Mouse (Mus musculus): ENCODE measurements around the gene Acsm2. TPM values are rescaled to one million over a fixed set of nuclear protein-coding genes. Genes with fewer than 3 reads are reported as not detected.

The Acsm2 gene
- not detected in 2 replicates for polyA plus RNA-seq (2012)

DNA sequence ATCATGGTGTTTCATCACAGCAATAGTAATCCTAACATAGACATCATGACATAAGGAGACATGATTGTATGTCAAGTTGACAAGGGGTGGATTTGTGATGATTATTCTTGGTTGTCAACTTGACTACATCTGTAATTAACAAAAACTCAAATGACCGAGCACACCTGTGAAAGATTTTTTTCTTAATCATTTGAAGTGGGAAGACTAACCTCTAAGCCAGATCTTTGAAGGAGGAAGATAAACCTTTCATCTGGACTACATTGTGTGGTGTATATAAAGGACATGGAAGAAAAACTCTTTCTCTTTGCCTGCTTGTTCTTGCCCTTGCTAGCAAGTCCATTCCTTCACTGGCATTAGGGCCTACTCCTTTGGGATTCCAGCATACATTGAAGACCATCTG, at the start of gene Acsm2:
Gene Acsm2, plus strand, starts transcription at position 301 of the 400 bp plus-strand sequence.
- no peak for TF ChIP-seq GATA1 (IDR thresholded peaks at IDR 0.05; ENCODE audit: low read length)

DNA sequence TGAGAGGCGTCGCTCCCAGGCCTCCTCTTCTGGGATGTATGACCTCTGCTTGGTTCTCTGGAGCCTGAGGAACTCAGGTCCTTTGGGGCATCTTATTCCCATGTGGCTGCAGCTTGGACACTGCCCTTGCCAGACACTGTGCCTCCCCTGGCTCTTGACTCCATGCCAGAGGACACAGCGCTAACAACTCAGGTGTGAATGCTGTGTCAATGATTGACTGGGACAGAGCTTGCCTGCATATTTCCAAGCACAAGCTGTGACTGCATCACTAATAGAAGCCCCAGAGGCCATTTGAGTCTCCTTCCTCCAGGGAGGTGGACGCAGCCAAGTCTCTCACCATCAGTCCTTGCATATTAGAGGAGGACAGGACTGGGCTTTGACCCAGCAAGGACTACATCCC, 43.0 kb upstream of the Acsm2 start:
- TF ChIP-seq GATA1 (IDR thresholded peaks at IDR 0.05; ENCODE audit: low read length): no peak

DNA sequence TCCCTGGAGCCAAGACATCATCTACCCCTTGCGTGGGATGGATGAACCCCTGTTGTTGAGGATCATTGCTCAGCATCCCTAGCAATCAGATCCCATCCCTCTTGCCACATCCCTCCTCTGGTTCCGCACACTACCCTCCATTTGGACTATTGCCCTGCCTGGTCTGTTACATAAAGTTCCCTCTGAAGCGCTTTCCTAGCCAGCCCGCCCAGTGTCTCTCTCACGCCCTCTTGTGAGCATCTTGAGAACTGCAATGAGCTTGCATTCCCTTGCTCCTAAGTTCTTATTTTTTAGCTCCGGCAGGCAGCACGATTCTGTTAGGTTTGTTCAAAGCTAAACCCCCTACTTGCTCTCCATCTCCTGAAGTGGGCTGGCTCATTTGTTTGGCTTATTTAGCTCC, 41.1 kb upstream of the Acsm2 start:
- TF ChIP-seq GATA1 (IDR thresholded peaks at IDR 0.05; ENCODE audit: low read length): no peak

DNA sequence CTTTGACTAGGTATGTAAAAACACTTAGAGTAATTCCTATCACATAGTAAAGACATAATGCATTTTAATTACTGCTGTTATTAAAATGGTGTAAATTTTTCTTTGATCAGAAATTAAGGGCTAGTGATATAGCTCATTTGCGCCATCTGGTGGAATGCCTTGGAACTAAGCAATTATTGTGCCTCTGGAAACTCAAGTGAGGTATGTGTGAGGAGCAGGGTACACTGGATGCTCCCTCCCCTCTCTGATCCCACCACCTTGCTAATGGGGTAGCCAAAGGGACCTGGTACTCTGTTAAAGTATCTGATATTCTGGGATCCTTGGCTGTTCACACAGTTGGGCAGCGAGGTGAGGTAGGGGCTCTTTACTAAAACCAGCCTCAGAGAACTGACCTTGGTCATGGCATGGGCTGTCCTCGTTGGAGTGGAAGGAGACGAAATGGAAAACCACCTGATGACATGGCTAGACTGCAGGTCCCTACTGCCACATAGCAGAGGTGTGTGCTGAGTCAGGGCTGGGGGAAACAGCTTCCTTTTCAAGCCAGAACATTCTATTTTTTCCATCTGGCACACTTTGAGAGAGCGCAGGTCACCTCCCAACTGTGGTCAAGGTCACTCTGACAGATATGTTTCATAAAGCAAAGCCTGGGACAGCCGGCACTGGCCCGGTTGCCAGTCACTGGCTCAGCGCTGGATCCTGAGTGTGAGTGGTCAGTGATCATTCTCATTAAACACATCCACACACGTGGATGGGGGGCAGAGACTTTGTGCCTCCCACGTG, 38.5 kb upstream of the Acsm2 start:
- no peak for TF ChIP-seq GATA1 (IDR thresholded peaks at IDR 0.05; ENCODE audit: low read length)

DNA sequence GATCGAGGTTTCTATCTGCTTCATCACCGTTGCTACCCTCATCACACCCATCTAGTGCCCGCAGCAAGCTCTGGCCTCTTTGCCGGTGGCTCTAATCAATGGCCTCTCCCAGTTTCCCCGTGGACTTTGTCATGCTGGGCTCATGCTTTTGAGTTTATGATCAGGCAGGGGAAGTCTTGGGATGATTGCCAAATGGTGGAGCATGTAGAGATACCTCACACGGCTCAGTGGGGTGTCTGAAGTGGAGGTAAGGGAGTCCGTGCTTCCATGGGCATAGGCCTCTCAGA, 37.9 kb upstream of the Acsm2 start:
- TF ChIP-seq GATA1 (IDR thresholded peaks at IDR 0.05; ENCODE audit: low read length): no peak

DNA sequence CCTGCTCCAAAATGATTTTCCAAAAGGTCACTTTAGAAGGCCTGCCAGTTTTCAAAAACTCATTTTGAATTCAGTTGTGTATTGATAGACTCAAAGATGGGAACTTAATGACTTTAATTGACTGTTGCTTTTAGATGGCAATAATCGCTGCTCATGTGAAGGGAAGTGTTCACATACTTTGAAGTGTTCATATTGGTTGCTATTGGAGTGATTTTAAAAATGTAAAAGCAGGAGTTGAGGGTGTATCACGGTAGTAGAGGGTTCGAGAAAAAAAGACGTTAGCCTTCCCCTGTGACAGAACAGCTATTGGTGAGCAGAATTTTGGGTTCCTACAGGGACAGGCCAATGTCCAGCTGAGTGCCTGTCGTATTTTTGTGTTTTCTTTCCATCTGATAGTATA, 35.0 kb upstream of the Acsm2 start, which contains the start of gene Acsm5:
Gene Acsm5, plus strand, starts transcription at position 301 of the 400 bp plus-strand sequence.
- no peak for TF ChIP-seq GATA1 (IDR thresholded peaks at IDR 0.05; ENCODE audit: low read length)

DNA sequence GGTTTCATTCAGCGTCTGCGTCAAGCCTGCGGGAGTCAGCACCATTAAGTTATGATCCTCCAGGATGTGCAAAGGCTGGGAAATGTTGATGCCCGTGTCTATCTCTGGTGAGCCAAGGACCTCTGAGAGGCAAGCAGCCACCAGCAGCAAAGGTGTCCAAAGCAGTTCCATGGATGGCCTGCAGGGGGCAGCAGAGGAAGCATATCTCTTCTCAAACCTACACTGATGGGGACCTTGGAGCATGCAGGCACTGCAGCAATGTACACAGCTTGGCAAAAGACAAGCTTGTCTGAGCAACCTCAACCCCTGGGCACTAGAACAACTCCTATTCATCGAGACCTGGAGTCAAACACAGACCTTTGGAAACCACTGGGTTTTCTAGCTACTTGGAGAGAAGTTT, 34.5 kb upstream of the Acsm2 start:
- no peak for TF ChIP-seq GATA1 (IDR thresholded peaks at IDR 0.05; ENCODE audit: low read length)

DNA sequence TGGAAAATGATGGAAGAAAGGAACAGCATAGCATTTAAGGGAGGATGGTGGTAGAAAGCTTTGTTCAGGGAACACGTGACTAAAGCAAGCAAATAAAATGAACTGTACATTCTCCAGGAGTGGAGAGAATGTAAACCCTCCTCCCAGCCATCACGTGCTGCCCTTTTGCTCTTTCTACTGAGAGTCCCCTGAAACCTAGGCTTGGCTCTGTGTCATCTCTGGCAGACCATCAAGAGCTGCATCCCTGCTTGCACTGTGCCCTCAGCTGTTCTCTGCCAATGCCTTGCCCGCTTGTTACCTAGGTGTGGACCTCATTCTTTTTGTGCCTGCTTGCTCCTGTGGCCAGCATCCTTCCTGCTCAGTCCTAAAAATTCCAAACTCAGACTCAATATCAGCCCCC, 32.3 kb upstream of the Acsm2 start:
- TF ChIP-seq GATA1 (IDR thresholded peaks at IDR 0.05; ENCODE audit: low read length): no peak

DNA sequence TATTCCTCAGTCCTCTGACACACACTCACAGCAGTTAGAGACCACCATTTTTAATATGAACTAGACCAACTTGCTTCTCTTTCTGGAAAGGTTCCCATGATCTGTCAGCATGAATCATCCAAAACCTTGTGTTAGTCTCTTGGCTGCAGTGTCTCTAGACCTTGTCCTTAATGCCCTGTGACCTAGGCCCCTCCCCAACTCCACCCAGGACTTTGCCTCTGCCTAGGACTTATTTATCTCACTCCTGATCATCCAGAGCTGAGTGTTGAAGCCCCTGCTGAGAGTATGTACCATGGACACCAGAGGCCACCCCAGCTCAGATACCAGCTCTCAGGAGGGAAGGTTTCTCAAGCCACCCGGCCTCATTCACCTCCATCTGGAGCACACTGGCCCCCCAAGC, 31.8 kb upstream of the Acsm2 start:
- TF ChIP-seq GATA1 (IDR thresholded peaks at IDR 0.05; ENCODE audit: low read length): no peak

DNA sequence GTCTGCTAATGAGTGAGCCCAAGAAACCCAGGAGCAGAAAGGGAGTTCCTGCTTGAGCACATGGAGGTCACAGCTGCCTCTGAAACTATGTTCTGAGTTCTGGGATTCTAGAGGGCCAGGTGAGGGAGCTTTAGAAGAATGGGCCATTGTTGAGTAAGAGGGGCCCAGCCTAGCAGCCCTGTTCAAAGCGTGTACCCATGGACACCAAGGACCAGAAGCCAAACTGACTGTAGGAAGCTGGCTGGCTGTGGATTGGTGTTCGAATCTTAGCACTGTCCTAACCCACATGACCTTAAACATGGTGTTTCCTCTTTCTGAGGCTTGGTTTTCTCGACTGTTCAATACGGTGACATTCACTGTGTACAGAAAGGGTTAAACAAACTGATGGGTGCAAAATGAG, 30.8 kb upstream of the Acsm2 start, which contains the start of gene Pdilt:
Gene Pdilt, minus strand, starts transcription at position 101 of the 400 bp plus-strand sequence.
- TF ChIP-seq GATA1 (IDR thresholded peaks at IDR 0.05; ENCODE audit: low read length): no peak

DNA sequence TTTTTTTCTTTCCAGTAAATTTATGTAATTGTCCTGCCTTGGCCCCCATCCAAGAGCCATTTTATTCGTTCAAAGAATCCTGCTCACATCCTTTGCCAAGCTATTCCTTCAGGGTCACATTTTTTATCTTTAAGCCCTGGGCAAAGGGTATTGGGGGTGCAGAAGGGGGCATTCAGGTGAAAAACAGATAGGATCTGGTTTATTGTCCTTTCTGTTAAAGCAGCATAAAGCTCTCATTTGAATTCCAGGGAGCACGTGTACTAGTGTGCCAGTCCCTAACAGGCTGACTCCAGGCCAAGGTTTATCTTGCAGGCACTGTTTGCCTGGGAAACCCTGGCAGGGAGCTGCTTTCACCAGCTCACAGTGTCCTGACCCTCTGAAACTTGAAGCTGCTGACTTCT, 28.3 kb upstream of the Acsm2 start:
- no peak for TF ChIP-seq GATA1 (IDR thresholded peaks at IDR 0.05; ENCODE audit: low read length)

DNA sequence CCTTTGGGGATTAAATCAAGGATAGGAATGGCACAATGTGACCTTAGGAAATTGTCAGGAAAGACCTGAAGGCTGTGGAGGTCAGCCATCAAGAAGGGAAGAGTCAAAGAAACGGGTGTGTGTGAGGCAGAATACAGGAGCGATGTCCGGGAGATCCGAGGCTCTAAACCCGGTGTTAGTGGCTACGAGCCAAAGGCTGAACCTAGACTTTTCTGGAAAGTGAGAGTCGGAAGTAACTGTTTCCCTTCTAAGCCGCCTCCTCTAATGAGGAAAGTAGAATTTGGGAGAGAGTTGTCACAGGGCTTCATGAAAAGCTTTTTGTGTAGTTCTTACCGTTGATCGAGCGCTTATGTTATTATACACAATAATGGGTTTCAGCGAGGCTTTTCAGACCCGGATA, 27.7 kb upstream of the Acsm2 start:
- no peak for TF ChIP-seq GATA1 (IDR thresholded peaks at IDR 0.05; ENCODE audit: low read length)

DNA sequence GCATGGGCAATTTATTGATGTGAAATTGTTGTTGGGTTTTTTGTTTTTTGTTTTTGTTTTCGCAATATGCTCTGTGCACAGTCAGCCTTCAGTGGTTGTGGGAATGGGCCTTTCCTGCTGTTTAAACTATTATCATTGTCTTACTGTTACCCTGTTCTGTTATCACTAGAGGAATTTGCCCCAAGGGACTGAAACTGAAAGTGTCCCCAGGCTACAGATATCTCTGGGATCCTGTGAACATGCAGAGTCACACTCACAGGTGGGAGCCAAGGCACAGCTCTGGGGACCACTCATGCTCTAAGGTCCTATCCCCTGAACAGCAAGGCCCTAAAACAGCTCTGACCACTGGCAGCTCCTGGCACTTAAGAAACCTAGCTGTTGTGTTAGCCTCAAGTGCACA, 27.0 kb upstream of the Acsm2 start:
- no peak for TF ChIP-seq GATA1 (IDR thresholded peaks at IDR 0.05; ENCODE audit: low read length)

DNA sequence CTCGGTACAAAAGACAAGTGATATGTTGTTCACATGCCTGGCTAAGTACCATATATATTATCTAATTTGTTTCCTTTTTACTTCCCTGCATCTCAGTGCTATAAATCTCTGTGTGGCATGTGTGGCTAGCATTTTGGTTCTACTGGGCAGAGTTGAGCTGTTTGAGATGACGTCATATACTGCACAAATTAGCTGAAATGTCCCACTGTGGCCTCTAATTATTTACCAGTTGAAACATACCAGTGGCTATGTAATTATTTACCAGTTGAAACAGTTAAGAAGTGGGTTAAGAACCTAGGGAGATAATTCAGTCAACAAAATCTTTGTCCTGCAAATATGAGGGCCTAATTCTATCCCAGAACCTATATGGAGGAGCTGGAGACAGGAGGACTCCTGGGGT, 26.6 kb upstream of the Acsm2 start:
- TF ChIP-seq GATA1 (IDR thresholded peaks at IDR 0.05; ENCODE audit: low read length): no peak

DNA sequence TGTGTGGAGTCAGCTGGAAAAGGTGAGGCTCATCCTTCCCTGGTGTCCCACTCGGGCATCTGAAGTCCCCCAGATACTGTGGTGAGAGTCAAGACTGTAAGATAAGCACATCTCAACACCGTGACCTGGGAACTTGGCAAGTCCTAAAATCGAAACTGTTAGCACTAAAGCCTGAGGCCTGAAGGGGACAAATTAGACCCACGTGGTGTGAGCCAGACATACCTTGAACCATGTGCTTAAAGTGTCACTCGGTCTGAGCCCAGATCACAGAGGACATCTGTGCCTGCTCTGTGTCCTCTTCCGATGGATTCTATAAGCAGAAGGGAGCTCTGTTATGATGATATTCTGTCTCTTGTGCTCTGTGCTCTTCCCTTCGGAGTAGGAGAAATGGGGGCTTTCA, 25.5 kb upstream of the Acsm2 start:
- no peak for TF ChIP-seq GATA1 (IDR thresholded peaks at IDR 0.05; ENCODE audit: low read length)

DNA sequence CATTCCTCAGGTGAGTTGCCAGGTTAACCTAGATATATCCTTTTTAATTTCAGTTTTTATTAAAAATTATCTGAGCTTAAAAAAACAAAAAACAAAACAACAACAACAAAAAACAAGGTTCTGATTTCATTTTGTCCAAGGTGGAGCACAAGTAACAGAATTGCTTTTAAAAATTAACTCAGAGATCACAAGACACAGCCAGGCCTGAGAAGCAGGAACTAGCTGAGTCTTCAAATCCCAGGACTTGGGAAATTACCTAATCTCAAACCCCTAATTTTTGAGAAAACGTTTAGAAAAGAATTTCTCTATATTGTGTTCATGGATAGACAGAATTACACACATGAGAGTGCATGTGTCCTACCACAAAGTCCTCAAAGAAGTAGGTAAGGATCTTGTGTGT, 21.2 kb upstream of the Acsm2 start:
- no peak for TF ChIP-seq GATA1 (IDR thresholded peaks at IDR 0.05; ENCODE audit: low read length)

DNA sequence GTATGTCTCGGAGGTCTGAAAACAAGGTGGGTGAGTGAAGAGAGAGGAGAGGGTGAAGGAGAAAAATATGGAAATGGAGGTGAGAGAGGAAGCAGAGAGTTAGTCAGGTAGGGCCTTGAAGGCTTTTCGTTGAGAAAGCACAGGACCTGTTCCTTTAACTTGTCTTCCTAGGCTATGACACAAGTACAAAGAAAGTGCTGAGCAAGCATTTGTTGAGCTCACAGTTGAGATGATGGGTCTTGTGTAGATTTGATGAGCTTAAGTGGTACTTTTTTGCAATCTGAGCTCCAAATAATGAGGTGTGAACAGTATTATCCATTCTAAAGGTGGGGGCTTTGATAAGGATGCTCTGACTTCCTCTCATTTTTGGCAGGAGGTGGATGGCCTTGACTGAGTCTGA, 19.8 kb upstream of the Acsm2 start:
- no peak for TF ChIP-seq GATA1 (IDR thresholded peaks at IDR 0.05; ENCODE audit: low read length)

DNA sequence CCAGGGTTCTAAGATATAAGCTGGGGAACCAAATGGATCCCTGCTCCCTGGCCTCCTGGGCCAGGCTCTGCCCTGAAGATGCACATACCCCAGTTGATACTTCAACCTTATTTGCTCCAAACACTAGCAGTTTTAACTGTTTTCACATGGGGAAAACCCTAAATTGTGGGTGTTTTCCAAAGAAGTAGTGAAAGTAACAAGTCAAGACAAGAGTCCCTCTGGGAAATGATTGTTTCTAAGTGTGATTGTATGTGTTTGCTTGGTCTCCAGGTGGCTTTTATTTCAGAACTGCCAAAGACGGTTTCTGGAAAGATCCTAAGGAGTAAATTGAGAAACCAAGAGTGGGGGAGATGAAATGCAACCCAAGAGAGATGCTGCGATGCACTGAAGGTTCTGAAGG, 11.7 kb upstream of the Acsm2 start:
- TF ChIP-seq GATA1 (IDR thresholded peaks at IDR 0.05; ENCODE audit: low read length): no peak
